Mouse (Mus musculus): ENCODE measurements around the gene Chek2. TPM values are rescaled to one million over a fixed set of nuclear protein-coding genes. Genes with fewer than 3 reads are reported as not detected.
A peak's percentile ranks its signal among the peaks of the same experiment; 100 is the strongest.
"Not testable (repeated sequence)": the region's sequence is repeated elsewhere in the genome, so short reads cannot be mapped to it uniquely, and the experiment has no call there.

The Chek2 gene
- total RNA-seq, 2 experiments from 2014 or later, result 0.76 to 0.80 TPM

DNA sequence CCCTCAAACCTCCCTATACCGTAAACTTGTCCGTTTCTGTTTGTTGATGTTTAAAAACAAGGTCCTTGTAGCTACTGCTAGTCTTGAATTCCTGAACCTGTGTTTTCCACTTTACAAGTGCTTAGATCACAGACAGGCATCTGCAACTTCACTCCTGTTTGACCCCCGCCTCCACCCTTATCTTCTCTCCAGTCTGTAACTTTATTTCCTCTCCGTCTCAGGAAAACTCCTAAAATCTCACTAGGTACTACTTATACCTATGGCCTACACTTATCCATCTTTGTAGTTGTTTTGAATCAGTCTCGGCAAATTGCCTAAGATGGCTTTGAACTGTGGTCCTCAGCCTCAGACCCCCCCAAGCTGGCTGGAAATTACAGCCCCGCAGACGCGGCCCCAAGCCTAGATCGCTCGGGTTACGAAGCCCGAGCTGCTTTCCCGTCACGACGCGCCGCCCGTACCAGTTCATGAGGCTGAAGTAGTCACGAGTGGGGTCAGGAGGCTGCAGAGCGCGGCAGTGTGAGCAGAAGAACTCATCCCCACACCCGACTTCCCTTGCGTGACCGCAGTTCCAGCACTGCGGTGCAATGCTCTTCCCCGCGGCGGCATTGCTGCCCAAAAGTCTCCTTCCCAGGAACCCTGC is 621 bp upstream of the Chek2 start:
- no peak for DNase-seq (ENCODE audit: low spot score)

GRCm38 (mm10) chr5:110840465-110840864 is 686 bp downstream of the Chek2 start:
- peak; percentile 18 for DNase-seq (ENCODE audit: low spot score)

DNA sequence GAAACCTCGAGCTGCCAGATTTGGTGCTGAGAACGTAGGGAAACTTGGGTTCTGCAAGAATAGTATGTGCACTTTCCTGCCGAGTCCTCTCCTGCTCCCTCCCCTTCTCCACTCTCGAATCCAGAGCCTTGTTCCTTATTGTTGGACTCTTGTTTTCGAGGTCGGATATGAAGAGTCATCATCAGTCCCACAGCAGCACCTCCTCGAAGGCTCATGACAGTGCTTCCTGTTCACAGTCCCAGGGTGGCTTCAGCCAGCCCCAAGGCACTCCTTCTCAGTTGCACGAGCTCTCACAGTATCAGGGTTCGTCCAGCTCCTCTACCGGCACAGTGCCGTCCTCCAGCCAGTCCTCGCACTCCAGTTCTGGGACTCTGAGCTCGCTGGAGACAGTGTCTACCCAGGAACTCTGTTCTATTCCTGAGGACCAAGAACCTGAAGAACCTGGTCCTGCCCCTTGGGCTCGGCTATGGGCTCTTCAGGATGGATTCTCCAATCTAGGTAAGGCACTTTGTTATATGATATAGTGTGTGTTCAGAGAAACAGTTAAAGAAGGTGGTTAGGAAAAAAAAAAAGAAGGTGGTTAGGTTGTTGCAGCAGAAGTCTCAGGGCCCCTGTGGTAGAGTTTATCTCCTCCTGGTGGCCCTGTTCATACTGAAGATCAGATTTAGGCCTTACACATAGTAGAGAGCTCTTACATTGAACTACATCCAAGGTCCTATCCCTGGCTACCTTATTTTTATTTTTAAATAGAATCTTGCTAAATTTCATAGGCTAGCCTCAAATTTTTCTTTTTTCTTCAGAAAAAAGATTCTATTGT is 1.5 kb downstream of the Chek2 start:
- DNase-seq (ENCODE audit: low spot score), result no peak

GRCm38 (mm10) chr5:110852990-110853389 is 13.2 kb downstream of the Chek2 start:
- DNase-seq (ENCODE audit: low spot score), result no peak

GRCm38 (mm10) chr5:110857091-110857490 is 17.3 kb downstream of the Chek2 start:
- peak; percentile 20 for DNase-seq (ENCODE audit: low spot score)

DNA sequence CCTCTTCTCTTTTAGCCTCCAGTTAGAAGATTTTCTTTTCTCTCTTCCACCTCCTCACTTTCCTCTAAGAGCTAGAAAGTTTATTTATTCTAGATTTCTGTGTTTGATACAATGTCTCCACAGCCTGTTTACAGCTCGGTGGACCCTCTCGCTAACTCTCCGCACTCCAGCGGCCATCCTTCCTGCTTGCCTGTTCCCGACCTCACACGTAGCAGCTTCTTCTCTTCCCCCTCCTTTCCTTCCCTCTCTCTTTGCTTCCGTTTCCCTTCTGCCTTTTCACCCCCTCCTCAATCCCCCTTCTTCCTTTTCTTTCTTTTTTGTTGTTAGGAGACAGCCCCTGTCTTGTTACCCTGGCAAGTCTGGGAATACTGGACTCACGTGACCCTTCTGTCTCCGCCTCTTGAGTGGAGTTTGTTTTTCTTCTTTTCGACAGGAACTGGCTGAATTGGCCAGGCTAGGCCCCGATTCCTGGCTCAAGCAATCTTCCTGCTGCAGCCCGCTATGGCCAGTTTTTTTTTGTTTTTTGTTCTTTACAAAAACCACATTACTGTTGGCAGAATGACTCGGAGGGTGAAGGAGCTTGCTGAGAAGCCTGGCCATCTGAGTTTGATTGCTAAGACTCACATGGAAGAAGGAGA is 19.4 kb downstream of the Chek2 start:
- peak; percentile 76 for DNase-seq (ENCODE audit: low spot score)

GRCm38 (mm10) chr5:110860445-110860844 is 20.7 kb downstream of the Chek2 start:
- DNase-seq (ENCODE audit: low spot score), result no peak

DNA sequence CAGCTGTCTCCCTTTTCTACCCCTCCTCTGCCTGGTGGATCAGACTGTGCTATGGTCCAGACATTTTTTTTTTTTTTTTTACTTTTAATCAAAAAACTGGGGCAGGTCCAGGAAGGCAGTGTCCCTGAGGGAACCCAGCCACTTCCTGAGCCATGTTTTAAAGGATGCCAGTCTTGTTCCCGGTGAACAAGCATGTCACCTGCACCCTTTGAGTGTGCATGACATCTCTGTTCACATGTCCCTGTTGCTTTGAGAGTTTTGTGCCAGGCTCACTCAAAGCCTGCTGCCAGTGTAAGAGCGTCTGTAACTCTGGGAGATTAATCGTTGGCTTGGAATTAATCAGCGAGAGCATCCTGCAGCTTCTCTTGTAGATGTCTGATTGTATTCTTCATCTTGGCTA is 28.7 kb downstream of the Chek2 start:
- DNase-seq (ENCODE audit: low spot score), result no peak

GRCm38 (mm10) chr5:110869242-110869669 is 29.5 kb downstream of the Chek2 start:
- no peak for DNase-seq (ENCODE audit: low spot score)

DNA sequence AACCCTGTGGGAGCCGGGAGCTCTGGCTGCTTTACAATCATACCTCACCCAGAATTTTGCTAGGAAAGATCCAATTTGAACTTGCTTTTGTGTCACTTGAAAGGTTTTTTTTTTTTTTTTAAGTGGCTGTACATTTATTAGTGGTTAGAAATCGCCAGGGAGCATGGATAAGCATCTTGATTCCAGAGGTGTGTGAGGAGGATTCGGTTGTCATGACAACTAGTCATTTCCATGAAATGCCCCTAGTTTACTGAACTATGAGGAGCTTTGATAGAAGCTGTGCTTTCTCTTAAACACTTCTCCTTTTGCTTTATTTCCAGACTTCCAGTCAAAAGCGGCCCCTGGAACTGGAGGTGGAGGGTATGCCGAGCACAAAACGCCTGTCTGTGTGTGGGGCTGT is 33.4 kb downstream of the Chek2 start:
- no peak for DNase-seq (ENCODE audit: low spot score)

- DNase-seq (ENCODE audit: low spot score), result no peak
These were observed 34.9 kb downstream of the Chek2 start for GRCm38 (mm10) chr5:110874711-110875110.

DNA sequence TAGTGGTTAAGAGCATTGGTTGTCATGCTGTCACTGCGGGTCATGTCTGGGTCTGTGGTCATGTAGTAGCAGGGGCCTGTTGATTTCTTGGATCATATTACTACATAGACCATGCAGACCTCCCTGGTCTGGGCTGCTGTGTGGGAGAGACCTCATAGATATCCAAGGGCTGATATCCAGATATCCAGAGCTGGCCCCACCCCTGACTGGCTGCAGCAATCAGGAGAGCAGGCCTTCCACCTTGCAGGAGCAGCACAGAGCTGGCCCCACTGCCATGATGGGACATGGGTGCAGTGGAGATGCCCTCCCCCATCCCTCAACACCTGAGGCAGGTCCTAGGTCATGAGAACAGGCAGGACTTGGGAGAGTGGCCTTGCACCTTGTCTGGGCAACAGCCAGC is 35.5 kb downstream of the Chek2 start:
- DNase-seq (ENCODE audit: low spot score), result no peak

DNA sequence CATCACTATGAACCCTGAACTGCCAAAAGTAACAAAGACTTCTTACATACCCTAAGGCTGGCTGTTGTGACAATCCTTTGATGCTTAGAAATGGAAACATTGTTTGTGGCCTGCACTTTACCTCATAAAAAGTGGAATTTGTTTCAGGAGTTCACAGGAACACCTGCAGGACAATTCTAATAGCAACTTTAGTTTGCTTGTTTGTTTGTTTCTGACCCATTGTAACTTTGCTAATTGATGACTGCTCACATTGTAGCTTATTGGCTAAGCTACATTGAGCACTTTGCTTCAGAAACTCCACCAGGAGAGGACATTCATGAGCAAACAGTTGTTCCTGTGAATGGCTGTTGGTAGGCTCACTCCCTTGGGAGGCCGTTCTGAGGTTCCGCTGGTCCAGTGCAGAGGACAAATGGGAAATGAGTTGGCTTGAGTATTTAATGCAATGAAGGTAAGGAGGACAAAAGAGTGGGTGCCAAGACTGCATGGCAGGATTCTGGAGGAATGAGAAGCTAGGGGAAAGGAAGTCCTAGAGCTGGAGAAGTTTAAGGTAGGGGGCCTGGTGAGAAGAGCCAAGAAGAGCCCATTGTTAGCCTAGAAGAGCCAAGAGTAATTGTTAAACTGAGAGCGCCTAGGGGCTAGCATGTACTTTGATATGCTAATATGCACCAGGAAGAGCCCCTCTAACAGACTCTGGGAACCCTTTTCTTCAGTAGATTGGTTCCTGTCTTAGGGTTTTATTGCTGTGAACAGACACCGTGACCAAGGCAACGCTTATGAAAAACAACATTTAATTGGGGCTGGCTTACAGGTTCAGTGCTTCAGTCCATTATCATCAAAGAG is 38.1 kb downstream of the Chek2 start:
- DNase-seq (ENCODE audit: low spot score), result no peak

- not testable (repeated sequence) for DNase-seq (ENCODE audit: low spot score)
These were observed 38.7 kb downstream of the Chek2 start for GRCm38 (mm10) chr5:110878526-110878925.

DNA sequence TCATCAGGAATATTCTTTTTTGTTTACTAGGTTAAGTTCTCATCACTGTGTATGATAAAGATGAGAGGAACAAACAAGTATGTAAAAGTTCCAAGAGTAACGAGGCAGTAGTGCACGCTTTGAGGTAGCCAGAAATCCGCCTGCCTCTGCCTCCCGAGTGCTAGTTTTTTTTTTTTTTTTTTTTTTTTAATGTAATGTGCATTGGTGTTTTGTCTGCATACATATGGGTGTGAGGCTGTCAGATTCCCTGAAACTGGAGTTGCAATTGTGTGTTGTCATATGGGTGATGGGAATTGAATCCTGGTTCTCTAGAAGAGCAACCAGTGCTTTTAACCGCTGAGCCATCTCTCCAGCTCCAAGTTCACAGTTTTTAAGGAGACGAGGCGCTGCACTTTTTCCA is 39.3 kb downstream of the Chek2 start:
- no peak for DNase-seq (ENCODE audit: low spot score)

DNA sequence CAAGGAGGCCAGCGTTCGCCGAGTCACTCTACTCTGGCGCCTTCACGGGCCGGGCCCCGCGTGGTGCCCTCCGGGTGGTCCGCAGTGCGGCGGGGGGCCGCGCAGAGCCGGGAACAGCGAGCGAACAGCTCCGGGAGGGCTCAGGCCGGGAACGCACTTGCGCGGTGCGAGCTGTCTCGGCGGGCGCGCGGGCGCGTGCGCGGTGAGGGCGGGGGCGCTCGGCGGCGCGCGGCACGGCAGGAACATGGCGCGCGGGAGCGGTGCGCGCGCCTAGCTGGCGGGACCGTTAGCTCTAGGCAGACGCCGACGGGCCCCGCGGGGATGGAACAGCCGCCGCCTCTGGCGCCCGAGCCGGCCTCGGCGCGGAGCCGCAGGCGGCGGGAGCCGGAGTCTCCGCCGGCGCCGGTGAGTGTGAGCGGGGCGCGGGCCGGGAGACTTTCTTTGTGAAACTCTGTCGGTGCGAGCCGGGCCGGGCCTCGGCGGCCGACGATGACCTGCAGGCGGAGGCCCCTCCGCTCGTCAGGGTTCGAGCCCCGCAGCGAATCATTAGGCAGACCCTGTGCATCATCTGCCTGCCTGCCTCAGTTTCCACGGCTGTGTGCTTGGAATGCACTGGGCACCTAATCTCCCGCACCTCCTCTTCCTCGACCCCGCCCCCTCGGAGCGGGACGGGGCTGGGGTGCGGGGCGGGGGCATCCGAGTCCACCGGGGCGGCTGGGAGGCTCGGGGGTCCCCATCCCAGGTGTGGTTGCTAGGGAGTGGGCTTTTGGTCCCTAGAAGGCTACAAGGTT is 40.0 kb downstream of the Chek2 start, which contains the start of gene Ttc28:
Gene Ttc28, plus strand, starts transcription at position 220 of the 791 bp plus-strand sequence.
- DNase-seq (ENCODE audit: low spot score), result peak; percentile 84

GRCm38 (mm10) chr5:110888596-110888995 is 48.8 kb downstream of the Chek2 start:
- DNase-seq (ENCODE audit: low spot score), result no peak

DNA sequence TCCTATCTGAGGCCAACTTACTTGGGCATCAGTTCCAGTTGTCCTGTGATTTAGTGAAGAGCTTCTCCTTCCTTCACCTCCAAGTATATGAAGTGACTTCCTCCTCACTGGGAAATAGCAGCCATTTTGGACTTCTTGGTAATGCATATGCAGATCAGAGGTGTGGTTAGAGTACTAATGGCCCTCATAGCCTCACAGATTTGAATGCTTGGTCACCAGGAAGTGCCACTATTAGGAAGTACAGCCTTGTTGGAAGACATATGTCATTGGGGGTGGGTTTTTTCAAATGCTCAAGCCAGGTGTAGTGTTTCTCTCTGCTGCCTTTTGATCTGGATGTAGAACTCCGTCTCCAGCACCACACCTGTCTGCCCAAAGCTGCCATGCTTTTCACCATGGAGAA is 50.2 kb downstream of the Chek2 start:
- DNase-seq (ENCODE audit: low spot score), result no peak

DNA sequence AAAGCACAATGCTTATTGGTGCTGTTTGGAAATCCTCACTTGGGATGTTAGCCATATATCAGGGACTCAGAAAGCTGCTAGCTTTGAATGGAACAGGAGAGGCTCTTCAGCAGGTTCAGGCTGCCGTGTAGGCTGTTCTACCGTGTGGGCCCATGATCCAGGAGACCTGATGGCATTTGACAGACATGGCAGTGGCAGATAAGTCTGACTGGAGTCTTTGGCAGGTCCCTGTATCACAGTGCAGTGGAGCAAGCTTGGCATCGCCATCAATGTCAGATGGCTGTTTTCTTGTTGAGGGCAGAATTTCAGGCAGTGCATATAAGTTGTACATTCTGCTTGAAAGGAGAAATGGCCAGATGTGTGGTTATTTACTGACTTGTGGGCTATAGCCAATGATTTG is 50.8 kb downstream of the Chek2 start:
- DNase-seq (ENCODE audit: low spot score), result no peak

GRCm38 (mm10) chr5:110897114-110897788 is 57.5 kb downstream of the Chek2 start:
- no peak for DNase-seq (ENCODE audit: low spot score)
